Mouse (Mus musculus) yolk sac, embryonic 10.5 days (tissue): ENCODE measurements around the gene Bcl2l1.

Source experiments
- DNase-seq: peaks from one replicate; pipeline ENCODE4 v3.0.0-alpha.2; 2017; ENCODE audit warnings: low spot score

The Bcl2l1 gene

DNA sequence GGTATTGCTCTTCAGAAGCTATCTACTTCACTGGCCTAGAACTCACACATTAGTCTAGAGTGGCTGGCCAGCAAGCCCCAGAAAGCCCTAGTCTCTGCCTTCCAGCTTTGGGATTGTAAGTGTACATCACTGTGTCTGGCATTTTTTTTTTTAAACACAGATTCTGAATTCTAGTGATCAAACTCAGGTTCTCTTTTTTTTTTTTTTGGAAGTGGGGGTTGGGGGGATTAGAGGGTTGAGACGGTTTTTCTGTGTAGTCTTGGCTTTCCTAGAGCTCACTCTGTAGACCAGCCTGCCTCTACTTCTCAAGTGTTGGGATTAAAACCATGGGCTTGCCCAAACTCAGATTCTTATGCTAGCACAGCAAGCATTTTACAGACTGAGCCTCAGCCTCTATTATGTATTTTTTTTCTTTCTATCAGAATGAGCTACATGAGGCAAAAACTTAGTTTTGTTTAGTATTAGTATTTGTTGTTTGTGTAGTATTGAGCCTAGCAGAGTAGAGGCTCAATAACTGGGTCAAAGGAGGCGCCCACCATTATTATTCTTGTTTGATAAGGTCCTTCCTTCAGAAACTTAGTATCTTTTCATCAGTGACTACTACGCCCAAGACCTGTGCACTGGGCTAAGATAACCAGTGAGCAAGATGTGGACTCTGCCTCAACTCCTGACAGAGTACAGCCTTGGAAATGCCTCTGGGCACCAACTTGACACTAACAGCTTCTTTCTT lies 6.9 kb downstream of the Bcl2l1 start:
- DNase-seq: no peak

DNA sequence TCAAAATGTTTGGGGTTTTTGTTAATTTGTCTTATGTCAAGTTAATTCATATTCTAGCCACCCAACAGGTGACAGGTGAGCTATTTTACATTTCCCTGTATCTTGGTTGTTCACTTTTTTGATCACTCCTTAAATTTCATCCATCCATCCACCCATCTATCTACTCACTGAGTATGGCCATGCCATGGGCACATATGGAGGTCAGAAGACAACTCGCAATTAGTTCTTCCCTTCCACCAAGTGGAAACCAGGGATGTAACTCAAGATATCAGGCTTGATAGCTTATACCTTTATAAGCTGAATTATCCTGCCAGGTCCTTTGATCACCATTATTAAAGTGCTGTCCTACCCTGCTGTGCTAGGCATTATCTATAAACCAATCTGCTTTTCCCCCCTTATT lies 7.8 kb downstream of the Bcl2l1 start:
- no peak for DNase-seq

GRCm38 (mm10) chr2:152821566-152821965 lies 10.0 kb downstream of the Bcl2l1 start:
- DNase-seq: no peak

DNA sequence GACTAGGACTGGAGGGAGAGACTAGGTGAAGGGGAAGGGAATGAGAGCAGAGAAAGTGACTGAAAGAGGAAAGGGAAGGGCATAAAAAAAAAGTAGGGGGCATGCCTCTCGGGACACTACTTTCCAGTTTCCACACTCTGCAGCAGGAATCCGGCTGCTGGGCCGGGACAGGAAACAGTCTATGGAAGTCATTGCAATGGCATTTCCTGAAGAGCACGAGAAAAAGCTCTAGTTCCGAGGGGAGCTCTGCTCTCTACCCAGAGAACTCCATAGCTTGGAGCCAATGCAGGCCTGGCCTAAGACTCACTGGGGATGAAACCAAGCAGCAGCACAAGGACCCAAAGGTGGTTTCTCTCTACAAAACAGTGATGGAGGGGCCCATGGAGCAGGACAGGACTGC lies 10.5 kb downstream of the Bcl2l1 start:
- DNase-seq: peak; percentile 24

- no peak for DNase-seq
Observed at GRCm38 (mm10) chr2:152820369-152820768, 11.2 kb downstream of the Bcl2l1 start.

DNA sequence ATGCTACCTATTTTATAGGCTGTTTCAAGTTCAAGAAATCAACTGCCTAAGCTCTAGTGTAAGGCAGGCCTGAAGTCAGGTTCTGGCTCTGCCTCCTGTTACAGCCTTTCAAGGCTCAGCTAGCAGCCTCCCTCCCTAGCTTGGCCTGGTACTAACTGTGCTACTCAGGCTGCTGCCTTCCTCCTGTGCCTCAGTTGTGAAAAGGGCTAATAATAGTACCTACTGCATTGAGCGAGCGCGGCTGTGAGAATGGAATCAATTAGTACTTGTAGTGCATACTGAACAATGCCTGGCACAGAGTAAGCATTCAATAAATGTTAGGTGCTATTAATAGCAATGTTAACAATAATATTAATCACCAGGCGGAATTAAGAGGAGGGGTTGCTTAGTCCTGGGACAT lies 11.6 kb downstream of the Bcl2l1 start:
- no peak for DNase-seq

DNA sequence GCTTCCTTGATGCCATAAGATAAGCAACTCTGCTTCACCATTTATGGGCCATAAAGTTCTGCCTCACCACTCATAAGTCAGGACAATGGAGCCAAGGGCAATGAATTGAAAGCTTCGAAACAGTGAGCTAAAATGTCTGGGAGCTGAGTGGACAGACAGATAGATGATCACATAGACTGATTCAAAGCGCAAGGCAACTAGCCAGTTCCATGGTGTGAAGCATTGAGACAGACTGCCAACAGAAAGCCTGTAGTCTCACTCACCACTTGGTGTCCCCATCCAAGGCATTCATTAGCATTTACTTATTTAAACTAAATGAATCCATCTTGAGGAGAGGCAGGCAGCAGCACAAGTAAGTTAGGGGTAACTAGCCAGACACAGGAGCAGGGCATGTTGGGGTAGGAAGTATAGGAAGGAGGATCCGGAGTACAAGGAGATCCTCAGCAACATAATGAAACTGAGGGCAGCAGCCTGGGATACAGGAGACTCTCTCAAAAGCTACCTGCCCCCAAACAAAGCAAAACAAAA lies 12.4 kb downstream of the Bcl2l1 start:
- no peak for DNase-seq

DNA sequence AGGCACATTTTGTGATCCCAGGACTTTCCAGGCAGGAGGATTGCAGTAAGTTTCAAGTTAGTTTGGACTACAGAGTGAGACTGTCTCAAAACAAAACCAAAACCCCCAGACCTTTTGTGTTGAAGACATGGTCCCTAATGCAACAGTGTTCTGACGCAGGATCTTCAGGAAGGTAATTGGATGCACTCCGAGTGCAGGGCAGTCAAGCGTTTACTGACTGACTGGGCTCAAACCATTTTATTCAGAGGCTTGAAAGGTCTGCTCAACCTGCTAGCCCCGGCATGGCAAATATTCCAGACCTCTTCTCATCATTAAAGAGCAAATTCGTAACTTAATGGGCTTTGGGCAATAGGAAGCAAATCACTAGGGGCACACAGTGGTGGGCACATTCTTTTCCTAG lies 12.8 kb downstream of the Bcl2l1 start:
- DNase-seq: no peak

DNA sequence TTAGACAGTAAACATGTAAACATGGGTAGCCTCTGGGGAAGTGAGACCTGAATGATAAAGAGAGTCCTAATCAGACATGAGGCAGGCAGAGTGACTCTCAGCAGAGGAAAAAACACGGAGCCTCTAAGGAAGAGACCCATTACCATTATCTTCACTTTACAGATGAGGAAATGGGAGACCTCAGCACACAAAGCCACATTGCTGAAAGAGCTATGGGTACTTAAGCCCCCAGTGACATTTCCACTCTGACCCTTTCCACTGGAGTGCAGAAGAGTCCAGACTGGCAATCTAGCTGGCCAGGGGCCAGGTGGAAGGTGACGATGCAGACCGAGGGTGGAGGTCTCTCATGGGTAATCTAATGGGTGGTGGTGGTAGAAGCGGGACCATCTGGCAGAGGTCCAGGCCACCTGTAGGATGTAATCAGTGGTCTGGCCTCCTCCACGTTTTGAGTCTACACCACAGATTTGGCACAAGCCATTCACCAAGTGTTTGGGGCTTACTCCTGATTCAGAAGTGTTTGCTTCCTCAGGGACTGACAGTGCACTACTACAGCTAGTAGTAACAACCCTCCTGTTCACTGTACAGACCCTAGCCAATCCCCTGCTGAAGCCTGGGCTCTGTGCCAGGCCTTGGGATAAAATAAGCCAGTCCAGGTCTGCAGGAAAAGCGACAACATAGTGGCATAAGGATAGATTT lies 13.8 kb downstream of the Bcl2l1 start:
- DNase-seq: no peak

DNA sequence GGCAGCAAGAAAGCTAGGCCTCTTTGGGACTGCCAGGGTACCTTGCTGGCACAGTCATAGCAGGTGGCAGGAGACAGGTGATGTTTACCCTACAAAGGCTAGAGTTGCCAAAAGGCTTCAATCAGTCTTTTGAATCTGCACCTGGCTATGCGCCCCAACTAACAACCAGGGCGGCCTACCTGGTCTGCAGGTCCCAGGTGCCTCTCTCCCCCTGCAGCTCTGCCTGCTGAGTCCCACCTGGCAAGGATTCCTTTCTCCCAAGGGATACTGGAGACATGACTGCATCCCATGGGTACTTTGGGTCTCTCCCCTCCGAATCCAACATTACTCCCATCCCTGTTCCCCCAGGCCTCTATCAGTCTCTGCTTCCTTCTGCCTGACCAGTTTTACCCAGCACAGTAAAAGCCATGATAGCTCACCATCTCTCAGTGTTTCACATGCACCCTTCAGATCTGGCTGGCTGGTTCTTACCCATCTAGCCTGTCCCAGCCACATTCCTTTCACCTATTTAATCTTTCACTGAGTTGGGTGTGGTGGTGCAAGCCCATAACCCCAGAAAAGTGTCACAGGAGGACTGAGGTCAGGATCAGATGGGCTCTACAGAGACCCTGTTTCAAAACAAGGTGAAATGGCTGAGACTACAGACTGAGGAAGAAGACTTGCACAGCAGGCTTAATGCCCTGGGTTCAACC lies 14.7 kb downstream of the Bcl2l1 start:
- no peak for DNase-seq

- DNase-seq: no peak
Observed at GRCm38 (mm10) chr2:152815879-152816656, 15.5 kb downstream of the Bcl2l1 start.

GRCm38 (mm10) chr2:152814213-152814874 lies 17.2 kb downstream of the Bcl2l1 start:
- DNase-seq: peak; percentile 39

- no peak for DNase-seq
Observed at GRCm38 (mm10) chr2:152813232-152813631, 18.3 kb downstream of the Bcl2l1 start.

GRCm38 (mm10) chr2:152811336-152812165 lies 20.0 kb downstream of the Bcl2l1 start:
- DNase-seq: peak; percentile 52

DNA sequence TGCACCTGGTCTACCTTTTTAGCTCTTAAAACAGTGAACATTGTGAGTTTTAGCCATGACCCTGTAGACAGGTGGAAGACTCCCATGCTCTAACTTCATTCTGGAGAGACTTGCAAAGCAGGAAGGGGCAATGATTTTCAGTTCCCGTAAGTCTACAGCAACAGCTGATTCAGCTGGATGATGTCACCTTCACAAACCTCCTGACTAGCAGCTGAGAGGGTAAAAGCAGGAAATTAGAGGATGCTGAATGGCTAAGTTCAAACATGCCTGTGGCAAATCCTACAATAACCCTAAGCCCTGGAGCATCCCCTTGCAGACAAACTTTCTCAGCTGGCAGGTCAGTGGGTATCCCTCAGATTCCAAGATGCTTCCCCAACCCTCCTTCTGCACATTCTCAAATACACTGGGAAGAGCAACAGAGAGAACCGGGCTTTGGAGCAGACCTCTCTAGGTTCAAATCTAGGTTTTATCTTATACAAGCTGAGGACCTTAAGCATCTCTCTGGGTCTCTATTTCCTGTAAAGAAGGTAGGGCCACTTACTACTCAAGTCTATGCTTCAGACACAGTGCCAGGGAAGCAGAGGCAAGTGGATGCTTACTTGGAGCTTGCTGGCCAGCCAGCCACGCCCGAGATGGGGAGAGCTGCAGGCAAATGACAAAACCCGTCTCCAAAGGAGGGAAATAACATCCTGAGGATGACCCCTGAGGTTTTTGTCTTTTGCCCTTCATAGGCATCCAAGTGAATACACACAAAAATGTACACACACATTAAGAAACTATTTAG lies 21.2 kb downstream of the Bcl2l1 start:
- no peak for DNase-seq

- DNase-seq: no peak
Observed at GRCm38 (mm10) chr2:152808178-152808577, 23.4 kb downstream of the Bcl2l1 start.

DNA sequence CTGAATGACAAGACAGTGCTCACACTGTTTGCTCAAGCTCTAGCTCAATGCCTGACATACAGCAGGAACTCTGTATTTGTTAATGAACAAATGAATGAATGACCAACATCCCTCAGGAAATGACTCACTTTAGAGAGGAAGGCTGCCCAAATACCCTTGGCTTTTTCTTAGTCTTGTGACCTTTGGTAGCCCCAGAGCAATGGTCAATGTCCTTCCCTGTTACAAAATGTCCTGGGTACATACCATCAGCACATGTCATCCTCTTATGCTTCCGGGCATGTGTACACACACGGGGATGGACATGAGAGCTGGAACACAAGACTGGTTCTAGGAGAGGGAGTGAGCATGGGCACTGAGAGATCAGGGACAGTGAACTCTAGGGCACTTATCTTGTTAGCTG lies 25.5 kb downstream of the Bcl2l1 start:
- peak; percentile 77 for DNase-seq

DNA sequence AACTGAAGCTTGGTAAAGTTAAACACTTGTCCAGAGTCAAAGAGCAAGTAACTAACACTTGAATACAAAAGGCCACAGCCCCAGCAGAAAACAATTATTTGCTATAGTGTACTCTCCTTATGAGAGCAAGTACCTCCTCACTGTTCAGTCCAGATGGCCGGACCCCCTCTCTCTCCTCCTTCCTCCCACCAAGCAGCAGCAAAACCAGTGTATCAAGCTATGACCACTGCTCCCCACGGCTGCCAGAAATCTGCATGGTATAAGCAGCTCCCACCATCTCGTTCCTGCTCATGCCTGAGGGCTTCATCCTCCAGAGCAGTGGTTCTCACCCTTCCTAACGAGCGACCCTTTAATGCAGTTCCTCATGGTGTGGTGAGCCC lies 26.4 kb downstream of the Bcl2l1 start:
- DNase-seq: no peak

DNA sequence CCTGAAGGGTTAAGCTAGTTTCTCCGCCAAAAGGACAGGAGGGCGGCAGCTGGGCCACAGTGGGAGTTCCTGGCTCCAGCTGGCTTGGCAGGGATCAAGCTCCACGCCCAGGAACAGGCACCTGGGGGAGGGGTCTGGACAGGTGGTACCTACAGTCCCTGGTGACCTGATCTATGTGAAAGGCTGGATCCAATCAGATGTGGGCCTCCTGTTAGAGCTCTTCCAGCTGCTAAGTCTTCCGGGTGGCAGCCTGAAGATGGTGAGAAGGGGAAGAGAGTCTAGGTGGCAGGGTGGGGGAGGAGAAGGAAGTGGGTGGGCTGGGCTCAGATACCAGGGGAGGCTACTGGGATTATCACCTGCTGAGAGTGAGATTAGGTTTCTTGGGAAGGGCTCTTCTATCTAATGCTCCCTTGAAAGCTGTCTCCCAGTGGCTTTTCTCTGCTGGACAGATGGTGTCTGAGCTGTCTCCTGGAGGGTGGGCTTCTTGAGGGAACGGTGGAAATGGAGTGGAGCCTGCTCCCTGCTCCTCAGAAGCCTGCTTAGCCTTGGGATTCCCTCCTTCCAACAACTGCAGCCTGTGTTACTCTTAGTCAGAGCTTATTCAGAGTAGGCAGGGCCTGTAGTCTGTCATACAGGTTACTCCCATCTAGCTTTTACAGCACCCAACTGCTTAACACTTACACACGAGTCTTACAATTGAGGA lies 27.0 kb downstream of the Bcl2l1 start:
- DNase-seq: no peak
